Mouse (Mus musculus): ENCODE results near the gene Clcn1. TPM values are rescaled to one million over a fixed set of nuclear protein-coding genes. Genes with fewer than 3 reads are reported as not detected.

Gene Clcn1
- total RNA-seq (2023; ENCODE audit: inconsistent age), result 1.4 to 2.7 TPM (median 1.7 TPM) in 4 replicates

GRCm38 (mm10) chr6:42286448-42286847 is at the start of gene Clcn1:
Gene Clcn1, plus strand, starts transcription at chr6:42286685.

GRCm38 (mm10) chr6:42245711-42246353 is 40.7 kb upstream of the Clcn1 start, which contains the start of gene Gstk1:
Gene Gstk1, plus strand, starts transcription at chr6:42245935.

GRCm38 (mm10) chr6:42261524-42262170 is 24.8 kb upstream of the Clcn1 start, which contains the start of gene Tmem139:
Gene Tmem139, plus strand, starts transcription at chr6:42261970.

GRCm38 (mm10) chr6:42264626-42265312 is 21.7 kb upstream of the Clcn1 start, which contains the start of gene Casp2:
Gene Casp2, plus strand, starts transcription at chr6:42264985.

GRCm38 (mm10) chr6:42324482-42325267 is 38.2 kb downstream of the Clcn1 start, which contains the start of gene Fam131b:
Gene Fam131b, minus strand, starts transcription at chr6:42324643.

GRCm38 (mm10) chr6:42349426-42350020 is 63.0 kb downstream of the Clcn1 start, which contains the start of gene Zyx:
Gene Zyx, plus strand, starts transcription at chr6:42349630.

Other genes starting within 250 kb of the Clcn1 start
- gene Sva, start 248.3 kb upstream of the Clcn1 start, total RNA-seq (2023; ENCODE audit: inconsistent age), result not detected in 4 replicates
- not detected in 4 replicates for gene Tas2r139, start 145.7 kb upstream of the Clcn1 start, total RNA-seq (2023; ENCODE audit: inconsistent age)
- not detected in 4 replicates for gene Tas2r144, start 71.4 kb upstream of the Clcn1 start, total RNA-seq (2023; ENCODE audit: inconsistent age)
- 7.1 to 9.4 TPM (median 7.4 TPM) in 4 replicates for gene Gstk1, start 40.8 kb upstream of the Clcn1 start, total RNA-seq (2023; ENCODE audit: inconsistent age)
- gene Tmem139, start 24.7 kb upstream of the Clcn1 start, total RNA-seq (2023; ENCODE audit: inconsistent age), result not detected in 4 replicates
- gene Casp2, start 21.7 kb upstream of the Clcn1 start, total RNA-seq (2023; ENCODE audit: inconsistent age), result 119 to 124 TPM (median 122 TPM) in 4 replicates
- 0.13 TPM in 1 of 4 replicates, not detected in the others for gene Fam131b, start 38.0 kb downstream of the Clcn1 start, total RNA-seq (2023; ENCODE audit: inconsistent age)
- 73.9 to 79.6 TPM (median 78.8 TPM) in 4 replicates for gene Zyx, start 62.9 kb downstream of the Clcn1 start, total RNA-seq (2023; ENCODE audit: inconsistent age)
- gene Epha1, start 86.6 kb downstream of the Clcn1 start, total RNA-seq (2023; ENCODE audit: inconsistent age), result 0.22 TPM in 1 of 4 replicates, not detected in the others
- 0.60 to 1.0 TPM (median 0.86 TPM) in 3 of 4 replicates, not detected in the other for gene Tas2r143, start 113.6 kb downstream of the Clcn1 start, total RNA-seq (2023; ENCODE audit: inconsistent age)
- gene Tas2r135, start 118.7 kb downstream of the Clcn1 start, total RNA-seq (2023; ENCODE audit: inconsistent age), result 0.81 TPM in 1 of 4 replicates, not detected in the others
- 0.78 TPM in 1 of 4 replicates, not detected in the others for gene Tas2r126, start 147.8 kb downstream of the Clcn1 start, total RNA-seq (2023; ENCODE audit: inconsistent age)
- not detected in 4 replicates for gene Olfr458, start 178.5 kb downstream of the Clcn1 start, total RNA-seq (2023; ENCODE audit: inconsistent age)
- gene Olfr457, start 189.7 kb downstream of the Clcn1 start, total RNA-seq (2023; ENCODE audit: inconsistent age), result not detected in 4 replicates
- not detected in 4 replicates for gene Olfr456, start 200.5 kb downstream of the Clcn1 start, total RNA-seq (2023; ENCODE audit: inconsistent age)

All from B cell, adult (primary cell).